ENCODE assay signal across 27 mouse cellular contexts in genomic region chr3:67492086-67492869, GRCm38 (mm10). TPM values are rescaled to one million over a fixed set of nuclear protein-coding genes. Genes with fewer than 3 reads are reported as not detected.
A peak's percentile ranks its signal among the peaks of the same experiment; 100 is the strongest.
DNase-seq lines count a peak whose midpoint lies in the region; ATAC-seq lines count a peak whose summit lies in the region.
"Had no signal": no experiment of that assay in that cellular context is flagged by ENCODE, and none has a peak within 500 bp of the region (broad histone marks: within the 10 kb centered on the region; RNA-seq: fewer than 3 reads in every experiment).

No protein-coding gene starts in this region.

- ATAC-seq in hindbrain, embryonic 16.5 days, result peak; percentile 60; the same call in 1 of the 2 replicates
- ATAC-seq in hindbrain, embryonic 14.5 days (ENCODE audit: low FRiP score), result no peak
- no peak for ATAC-seq in heart, embryonic 12.5 days (ENCODE audit: insufficient number of reproducible peaks, low FRiP score)
- ATAC-seq: forebrain, embryonic 13.5 days; liver, postnatal 0 days; lung, postnatal 0 days; midbrain, embryonic 16.5 days had no signal

- no peaks in the 10 kb centered on the region for H3K36me3 ChIP-seq in hindbrain, embryonic 16.5 days (ENCODE audit: control insufficient read depth, insufficient read depth, low read length)
- no peaks in the 10 kb centered on the region for H3K36me3 ChIP-seq in hindbrain, embryonic 14.5 days (replicated peaks; ENCODE audit: control insufficient read depth, insufficient read depth)
- no peaks in the 10 kb centered on the region for H3K36me3 ChIP-seq in heart, embryonic 12.5 days
- H3K36me3 ChIP-seq: embryonic facial prominence, embryonic 13.5 days; heart, embryonic 15.5 days; kidney, embryonic 15.5 days; limb, embryonic 12.5 days had no signal

- H3K9ac ChIP-seq in hindbrain, embryonic 16.5 days (ENCODE audit: low read depth, low read length), result no peak overlapping the region
- no peak overlapping the region for H3K9ac ChIP-seq in hindbrain, embryonic 14.5 days
- no peak overlapping the region for H3K9ac ChIP-seq in heart, embryonic 12.5 days
- H3K9ac ChIP-seq: embryonic facial prominence, embryonic 13.5 days; forebrain, embryonic 13.5 days; heart, embryonic 15.5 days; kidney, embryonic 15.5 days; limb, embryonic 12.5 days; liver, postnatal 0 days had no signal

- no peak overlapping the region for H3K4me3 ChIP-seq in hindbrain, embryonic 16.5 days (ENCODE audit: low read length)
- no peak overlapping the region for H3K4me3 ChIP-seq in hindbrain, embryonic 14.5 days (replicated peaks; ENCODE audit: low read length)
- no peak overlapping the region for H3K4me3 ChIP-seq in heart, embryonic 12.5 days
- H3K4me3 ChIP-seq: embryonic facial prominence, embryonic 13.5 days; erythroblast, embryonic 14.5 days; forebrain, embryonic 13.5 days; heart, embryonic 15.5 days; kidney, embryonic 15.5 days; limb, embryonic 12.5 days had no signal

- no peaks in the 10 kb centered on the region for H3K4me1 ChIP-seq in hindbrain, embryonic 16.5 days (ENCODE audit: control insufficient read depth, insufficient read depth, low read depth, low read length)
- no peaks in the 10 kb centered on the region for H3K4me1 ChIP-seq in hindbrain, embryonic 14.5 days (replicated peaks; ENCODE audit: control insufficient read depth, insufficient read depth, low read length)
- H3K4me1 ChIP-seq in heart, embryonic 12.5 days (replicated peaks), result no peaks in the 10 kb centered on the region
- H3K4me1 ChIP-seq: embryonic facial prominence, embryonic 13.5 days; forebrain, embryonic 13.5 days; heart, embryonic 15.5 days; kidney, embryonic 15.5 days had no signal

- no peaks in the 10 kb centered on the region for H3K27me3 ChIP-seq in hindbrain, embryonic 16.5 days (replicated peaks; ENCODE audit: control insufficient read depth, insufficient read depth, low read length)
- H3K27me3 ChIP-seq in hindbrain, embryonic 14.5 days (ENCODE audit: control insufficient read depth, insufficient read depth, low read length), result no peaks in the 10 kb centered on the region
- no peaks in the 10 kb centered on the region for H3K27me3 ChIP-seq in heart, embryonic 12.5 days (replicated peaks)
- H3K27me3 ChIP-seq: embryonic facial prominence, embryonic 13.5 days; forebrain, embryonic 13.5 days; heart, embryonic 15.5 days; kidney, embryonic 15.5 days; limb, embryonic 12.5 days had no signal

- intact Hi-C loops in left cerebral cortex, postnatal 4 days (cut with DNase I), result no loop called here
- intact Hi-C loops in left cerebral cortex, postnatal 36 days (cut with DNase I), result no loop called here

- H3K4me2 ChIP-seq in hindbrain, embryonic 16.5 days (ENCODE audit: low read length), result no peak overlapping the region
- H3K4me2 ChIP-seq in hindbrain, embryonic 14.5 days (replicated peaks), result no peak overlapping the region
- no peak overlapping the region for H3K4me2 ChIP-seq in heart, embryonic 12.5 days
- H3K4me2 ChIP-seq: embryonic facial prominence, embryonic 13.5 days; forebrain, embryonic 13.5 days; heart, embryonic 15.5 days; kidney, embryonic 15.5 days; limb, embryonic 12.5 days; liver, embryonic 11.5 days had no signal

- peak; percentile 16 for DNase-seq in cerebellum, adult 11-12 months
- DNase-seq in cerebellum, adult 9-10 months, result no peak
- DNase-seq in hindbrain, embryonic 14.5 days (ENCODE audit: low spot score), result no peak
- peak; percentile 5 for DNase-seq in left cerebral cortex, postnatal 4 days
- no peak for DNase-seq in left cerebral cortex, postnatal 36 days (ENCODE audit: low spot score in 2 of 2)
- DNase-seq in layer of hippocampus, postnatal 10 days (ENCODE audit: low spot score in 2 of 2), result peak; percentile 19 to 29
- DNase-seq: adrenal gland, postnatal 10 days; cerebellum, postnatal 36 days; embryo, embryonic 11 days; gastrocnemius, postnatal 25 days; heart, postnatal 36 days; kidney, adult 11 months; kidney, postnatal 36 days; liver, postnatal 0 days; spleen, adult 18-20 months had no signal

- no peak overlapping the region for H3K27ac ChIP-seq in hindbrain, embryonic 16.5 days (ENCODE audit: low read depth, low read length)
- no peak overlapping the region for H3K27ac ChIP-seq in hindbrain, embryonic 14.5 days
- no peak overlapping the region for H3K27ac ChIP-seq in heart, embryonic 12.5 days (ENCODE audit: poor library complexity, severe bottlenecking)
- H3K27ac ChIP-seq: embryonic facial prominence, embryonic 13.5 days; forebrain, embryonic 13.5 days; heart, embryonic 15.5 days; kidney, embryonic 15.5 days; limb, embryonic 12.5 days; macrophage had no signal

- H3K9me3 ChIP-seq in hindbrain, embryonic 16.5 days (ENCODE audit: control insufficient read depth, low read length), result no peaks in the 10 kb centered on the region
- H3K9me3 ChIP-seq in hindbrain, embryonic 14.5 days (ENCODE audit: control insufficient read depth, low read length), result no peaks in the 10 kb centered on the region
- no peaks in the 10 kb centered on the region for H3K9me3 ChIP-seq in heart, embryonic 12.5 days (replicated peaks)
- H3K9me3 ChIP-seq: embryonic facial prominence, embryonic 13.5 days; forebrain, embryonic 13.5 days; heart, embryonic 15.5 days; kidney, embryonic 15.5 days; limb, embryonic 12.5 days had no signal

- WGBS in hindbrain, embryonic 16.5 days, result 79% methylated on average over 8 of the region's 8 CpGs
- 83% methylated on average over 8 of the region's 8 CpGs for WGBS in hindbrain, embryonic 14.5 days
- WGBS in heart, embryonic 12.5 days, result 77% methylated on average over 8 of the region's 8 CpGs

RNA-seq across cellular contexts. Expression of gene Rarres1, which starts 23.0 kb away (rescaled TPM):
- polyA plus RNA-seq in hindbrain, embryonic 16.5 days (2015; fragmentation: Nextera tagmentation; extraction: Ambion mirVana), result 2.4 and 2.7 TPM in 2 replicates
- 2.1 and 2.4 TPM in 2 replicates for polyA plus RNA-seq in hindbrain, embryonic 14.5 days (2014; fragmentation: Nextera tagmentation; extraction: Ambion mirVana)
- total RNA-seq in left cerebral cortex, postnatal 4 days (2021), result 1 to 10 TPM; 1.6 to 2.0 TPM
- 1 to 10 TPM; 1.9 to 2.0 TPM for total RNA-seq in left cerebral cortex, postnatal 36 days (2021)
- 1 to 10 TPM; 2.2 to 3.3 TPM for total RNA-seq in layer of hippocampus, postnatal 10 days (2021)
- polyA plus RNA-seq in heart, embryonic 12.5 days (2016; fragmentation: Nextera tagmentation; extraction: Ambion mirVana), result 0.72 and 0.94 TPM in 2 replicates

RNA-seq across cellular contexts. Expression of gene Lxn, which starts 28.6 kb away (rescaled TPM):
- polyA plus RNA-seq in hindbrain, embryonic 16.5 days (2015; fragmentation: Nextera tagmentation; extraction: Ambion mirVana), result 189 and 198 TPM in 2 replicates
- 195 and 204 TPM in 2 replicates for polyA plus RNA-seq in hindbrain, embryonic 14.5 days (2014; fragmentation: Nextera tagmentation; extraction: Ambion mirVana)
- total RNA-seq in left cerebral cortex, postnatal 4 days (2021), result 10 to 100 TPM; 55.3 to 55.9 TPM
- total RNA-seq in left cerebral cortex, postnatal 36 days (2021), result 10 to 100 TPM; 34.9 to 39.4 TPM
- total RNA-seq in layer of hippocampus, postnatal 10 days (2021), result 10 to 100 TPM; 72.8 to 77.9 TPM
- polyA plus RNA-seq in heart, embryonic 12.5 days (2016; fragmentation: Nextera tagmentation; extraction: Ambion mirVana), result 44.9 and 50.7 TPM in 2 replicates

Comparison
In these comparisons a context has a peak if more than half of its experiments do, and no peak if none do; other contexts are left out.
1. DNase-seq: peak in cerebellum, adult 11-12 months (single experiment), left cerebral cortex, postnatal 4 days (single experiment) and layer of hippocampus, postnatal 10 days (2 of 2); none in cerebellum, adult 9-10 months (single experiment), hindbrain, embryonic 14.5 days (single experiment) and left cerebral cortex, postnatal 36 days (0 of 2).